Comparison of ENCODE assay signal across 8 mouse cellular contexts in genomic region chr1:92910925-92911720, GRCm38 (mm10). TPM values are rescaled to one million over a fixed set of nuclear protein-coding genes. Genes with fewer than 3 reads are reported as not detected.
A peak's percentile ranks its signal among the peaks of the same experiment; 100 is the strongest.
DNase-seq lines count a peak whose midpoint lies in the region; ATAC-seq and TF ChIP-seq lines count a peak whose summit lies in the region.

No protein-coding gene starts in this region.

- peak; percentile 14 for ATAC-seq in frontal cortex, adult (ENCODE audit: low TSS enrichment)
- peak; percentile 38 for ATAC-seq in hindbrain, embryonic 14.5 days (ENCODE audit: low FRiP score)
- ATAC-seq in megakaryocyte, adult 5-6 weeks (ENCODE audit: poor library complexity, severe bottlenecking) = 0 out of 2 replicates have a peak, but pooled peaks have one; percentile 9

- H3K4me2 ChIP-seq in hindbrain, embryonic 14.5 days (replicated peaks) = peak overlapping the region; percentile 86

- H3K9me3 ChIP-seq in MEL (replicated peaks; ENCODE audit: insufficient read depth, low read length) = no peaks in the 10 kb centered on the region
- H3K9me3 ChIP-seq in hindbrain, embryonic 14.5 days (ENCODE audit: control insufficient read depth, low read length) = no peaks in the 10 kb centered on the region

- H3K9ac ChIP-seq in MEL (ENCODE audit: control insufficient read depth, low read depth, low read length, poor library complexity, severe bottlenecking) = peak overlapping the region; percentile 87
- peak overlapping the region; percentile 96 for H3K9ac ChIP-seq in hindbrain, embryonic 14.5 days

- H3K79me2 ChIP-seq in MEL (ENCODE audit: control insufficient read depth, insufficient read depth, low read length, poor library complexity) = peaks cover 31% of the 10 kb centered on the region

- intact Hi-C loops in left cerebral cortex, postnatal 14 days (cut with DNase I) = no loop called here

- peaks cover 0 to 25% of the 10 kb centered on the region in 2 experiments; a peak in 3 of 4 replicates for H3K36me3 ChIP-seq in MEL (ENCODE audit: control insufficient read depth in 1 of 2, insufficient read depth in 2 of 2, low read length in 2 of 2)
- peaks cover 28% of the 10 kb centered on the region for H3K36me3 ChIP-seq in hindbrain, embryonic 14.5 days (replicated peaks; ENCODE audit: control insufficient read depth, insufficient read depth)

- WGBS in hindbrain, embryonic 14.5 days = under 1% methylated on average over 52 of the region's 85 CpGs

- H3K27ac ChIP-seq in MEL (ENCODE audit: control insufficient read depth, low read depth, low read length) = peak overlapping the region; percentile 32
- peak overlapping the region; percentile 96 for H3K27ac ChIP-seq in hindbrain, embryonic 14.5 days

- H3K27me3 ChIP-seq in MEL (ENCODE audit: control insufficient read depth in 1 of 2, insufficient read depth in 2 of 2, low read length in 2 of 2) = no peaks in the 10 kb centered on the region
- no peaks in the 10 kb centered on the region for H3K27me3 ChIP-seq in hindbrain, embryonic 14.5 days (ENCODE audit: control insufficient read depth, insufficient read depth, low read length)

- H3K4me1 ChIP-seq in MEL (ENCODE audit: control insufficient read depth in 1 of 2, insufficient read depth in 2 of 2, low read length in 2 of 2) = peaks cover 13 to 40% of the 10 kb centered on the region in 2 experiments
- peaks cover 41% of the 10 kb centered on the region for H3K4me1 ChIP-seq in hindbrain, embryonic 14.5 days (replicated peaks; ENCODE audit: control insufficient read depth, insufficient read depth, low read length)

- no peak for TF ChIP-seq EP300 in MEL (IDR thresholded peaks at IDR 0.05; ENCODE audit: low read depth in 1 of 2, low read length in 2 of 2)

- TF ChIP-seq CTCF in MEL (IDR thresholded peaks at IDR 0.05 in 2 of 3, conservative IDR thresholded peaks at IDR 0.05 in 1 of 3; ENCODE audit: control insufficient read depth in 1 of 3, insufficient read depth in 1 of 3, low read depth in 2 of 3, low read length in 3 of 3, poor library complexity in 1 of 3, severe bottlenecking in 1 of 3) = no peak

- TF ChIP-seq RAD21 in MEL (IDR thresholded peaks at IDR 0.05; ENCODE audit: low read depth, low read length) = no peak

- peak overlapping the region; percentile 72 to 86 for H3K4me3 ChIP-seq in MEL (ENCODE audit: control insufficient read depth in 1 of 2, insufficient read depth in 1 of 2, low read depth in 2 of 2, low read length in 2 of 2)
- H3K4me3 ChIP-seq in hindbrain, embryonic 14.5 days (replicated peaks; ENCODE audit: low read length) = peak overlapping the region; percentile 88

- 0 out of 4 replicates have a peak, but pooled peaks have one; percentile 16 to 61 for TF ChIP-seq POLR2A in MEL (IDR thresholded peaks at IDR 0.05; ENCODE audit: control insufficient read depth in 1 of 2, insufficient read depth in 1 of 2, low read depth in 1 of 2, low read length in 2 of 2, poor library complexity in 1 of 2)

- peak; percentile 69 for DNase-seq in MEL (ENCODE audit: low read depth, low spot score)
- DNase-seq in cerebellum, adult 18-20 months = peak; percentile 64 to 88
- peak; percentile 69 for DNase-seq in hindbrain, embryonic 14.5 days (ENCODE audit: low spot score)
- DNase-seq in left cerebral cortex, postnatal 14 days (ENCODE audit: low spot score in 2 of 2) = peak; percentile 72 to 75
- peak; percentile 38 for DNase-seq in skeletal muscle tissue, adult 2 months (ENCODE audit: low read depth, low spot score)
- DNase-seq in c-Kit-positive CD71-positive TER-119-positive erythroid progenitor cells, embryonic 14.5 days (ENCODE audit: low spot score) = no peak

TF ChIP-seq in MEL, 35 proteins besides CTCF, POLR2A, EP300 and RAD21:
- TF ChIP-seq MAX (IDR thresholded peaks at IDR 0.05; ENCODE audit: low read length) = 0 out of 2 replicates have a peak, but pooled peaks have one; percentile 7
- peak; percentile 34; the same call in 1 of the 2 replicates for TF ChIP-seq NRF1 (IDR thresholded peaks at IDR 0.05; ENCODE audit: insufficient read depth, low read depth, low read length, poor library complexity, severe bottlenecking)
- TF ChIP-seq TAL1 (IDR thresholded peaks at IDR 0.05; ENCODE audit: low read length) = no peak
- TF ChIP-seq GABPA (IDR thresholded peaks at IDR 0.05; ENCODE audit: low read depth, low read length) = no peak
- TF ChIP-seq ZNF384 (IDR thresholded peaks at IDR 0.05; ENCODE audit: low read depth, low read length) = no peak
- TF ChIP-seq RCOR1 (IDR thresholded peaks at IDR 0.05; ENCODE audit: low read depth, low read length) = no peak
- peak; percentile 35; the same call in 1 of the 2 replicates for TF ChIP-seq MXI1 (IDR thresholded peaks at IDR 0.05; ENCODE audit: low read depth, low read length)
- TF ChIP-seq UBTF (IDR thresholded peaks at IDR 0.05; ENCODE audit: borderline replicate concordance, insufficient read depth, low read depth, low read length) = peak; percentile 8; the same call in 1 of the 2 replicates
- TF ChIP-seq NELFE (IDR thresholded peaks at IDR 0.05; ENCODE audit: low read depth, low read length) = 0 out of 2 replicates have a peak, but pooled peaks have one; percentile 29

RNA-seq across cellular contexts. Expression of gene Rnpepl1, which starts 0.5 kb away (rescaled TPM):
- total RNA-seq in MEL (2012; rRNA removed) = 25.2 and 31.1 TPM in 2 replicates
- polyA plus RNA-seq in MEL (2012; ENCODE audit: insufficient read depth in 1 of 2, insufficient read length in 2 of 2, low read depth in 1 of 2, low replicate concordance in 2 of 2, missing spikeins in 1 of 2) = 10 to 100 TPM in 1 of 2 experiments, not detected in 1; 91.0 TPM
- 29.1 and 29.2 TPM in 2 replicates for polyA plus RNA-seq in hindbrain, embryonic 14.5 days (2014; fragmentation: Nextera tagmentation; extraction: Ambion mirVana)
- total RNA-seq in left cerebral cortex, postnatal 14 days (2021) = 10 to 100 TPM; 39.9 to 42.5 TPM
- 29.3 and 30.1 TPM in 2 replicates for total RNA-seq in megakaryocyte, adult 5-6 weeks (2015)
- 20.4 and 23.6 TPM in 2 replicates for total RNA-seq in megakaryocyte, adult 5-6 weeks (2017)

RNA-seq across cellular contexts. Expression of gene Dusp28, which starts 4.3 kb away (rescaled TPM):
- 10.1 and 11.9 TPM in 2 replicates for total RNA-seq in MEL (2012; rRNA removed)
- polyA plus RNA-seq in MEL (2012; ENCODE audit: insufficient read depth in 1 of 2, insufficient read length in 2 of 2, low read depth in 1 of 2, low replicate concordance in 2 of 2, missing spikeins in 1 of 2) = 10 to 100 TPM in 1 of 2 experiments, not detected in 1; 12.0 TPM
- 12.2 and 12.4 TPM in 2 replicates for polyA plus RNA-seq in hindbrain, embryonic 14.5 days (2014; fragmentation: Nextera tagmentation; extraction: Ambion mirVana)
- 1 to 10 TPM; 6.6 to 8.1 TPM for total RNA-seq in left cerebral cortex, postnatal 14 days (2021)
- 8.2 and 8.9 TPM in 2 replicates for total RNA-seq in megakaryocyte, adult 5-6 weeks (2015)
- total RNA-seq in megakaryocyte, adult 5-6 weeks (2017) = 2.0 and 2.4 TPM in 2 replicates

RNA-seq across cellular contexts. Expression of gene Ankmy1, which starts 8.4 kb away (rescaled TPM):
- total RNA-seq in MEL (2012; rRNA removed) = 0.07 TPM in 1 of 2 replicates, not detected in the other
- polyA plus RNA-seq in MEL (2012; ENCODE audit: insufficient read depth in 1 of 2, insufficient read length in 2 of 2, low read depth in 1 of 2, low replicate concordance in 2 of 2, missing spikeins in 1 of 2) = under 1 TPM in 1 of 2 experiments, not detected in 1; 0.08 TPM
- polyA plus RNA-seq in hindbrain, embryonic 14.5 days (2014; fragmentation: Nextera tagmentation; extraction: Ambion mirVana) = 1.2 and 1.5 TPM in 2 replicates
- under 1 TPM; 0.11 to 0.19 TPM for total RNA-seq in left cerebral cortex, postnatal 14 days (2021)
- total RNA-seq in megakaryocyte, adult 5-6 weeks (2015) = 0.20 TPM in 1 of 2 replicates, not detected in the other
- total RNA-seq in megakaryocyte, adult 5-6 weeks (2017) = not detected in 2 replicates

RNA-seq across cellular contexts. Expression of gene Capn10, which starts 23.1 kb away (rescaled TPM):
- total RNA-seq in MEL (2012; rRNA removed) = 30.5 and 30.7 TPM in 2 replicates
- polyA plus RNA-seq in MEL (2012; ENCODE audit: insufficient read depth in 1 of 2, insufficient read length in 2 of 2, low read depth in 1 of 2, low replicate concordance in 2 of 2, missing spikeins in 1 of 2) = 10 to 100 TPM in 1 of 2 experiments, not detected in 1; 43.3 TPM
- 48.2 and 50.6 TPM in 2 replicates for polyA plus RNA-seq in hindbrain, embryonic 14.5 days (2014; fragmentation: Nextera tagmentation; extraction: Ambion mirVana)
- total RNA-seq in left cerebral cortex, postnatal 14 days (2021) = 10 to 100 TPM; 44.9 to 52.0 TPM
- 2.7 and 5.2 TPM in 2 replicates for total RNA-seq in megakaryocyte, adult 5-6 weeks (2015)
- 6.4 and 8.7 TPM in 2 replicates for total RNA-seq in megakaryocyte, adult 5-6 weeks (2017)

RNA-seq across cellular contexts. Expression of gene Gpr35, which starts 39.5 kb away (rescaled TPM):
- total RNA-seq in MEL (2012; rRNA removed) = not detected in 2 replicates
- polyA plus RNA-seq in MEL (2012; ENCODE audit: insufficient read depth in 1 of 2, insufficient read length in 2 of 2, low read depth in 1 of 2, low replicate concordance in 2 of 2, missing spikeins in 1 of 2) = under 1 TPM in 1 of 2 experiments, not detected in 1; 0.22 TPM
- 0.32 and 0.98 TPM in 2 replicates for polyA plus RNA-seq in hindbrain, embryonic 14.5 days (2014; fragmentation: Nextera tagmentation; extraction: Ambion mirVana)
- under 1 TPM; 0.26 to 0.61 TPM for total RNA-seq in left cerebral cortex, postnatal 14 days (2021)
- total RNA-seq in megakaryocyte, adult 5-6 weeks (2015) = 69.5 and 72.6 TPM in 2 replicates
- total RNA-seq in megakaryocyte, adult 5-6 weeks (2017) = 46.4 and 47.2 TPM in 2 replicates
